Mouse (Mus musculus) cerebellum, adult 18-20 months (tissue): ENCODE results near the gene Olfr48.

Source experiments
- DNase-seq, 2 experiments: peaks; one replicate each; pipeline ENCODE4 v3.0.0; 2021

The Olfr48 gene

GRCm38 (mm10) chr2:89848105-89848504, at the start of gene Olfr48:
Gene Olfr48, minus strand, starts transcription at chr2:89848205.
- DNase-seq, result no peak

GRCm38 (mm10) chr2:89878137-89878536, 30.1 kb upstream of the Olfr48 start, which contains the start of gene Olfr1257:
Gene Olfr1257, plus strand, starts transcription at chr2:89878437.
- no peak for DNase-seq

GRCm38 (mm10) chr2:89849230-89849629, 1.2 kb upstream of the Olfr48 start:
- DNase-seq, result no peak

- DNase-seq, result no peak
Measured at GRCm38 (mm10) chr2:89841455-89841854, 6.5 kb downstream of the Olfr48 start, which contains the start of gene Olfr1256. Gene Olfr1256, minus strand, starts transcription at chr2:89841555.

GRCm38 (mm10) chr2:89820216-89820615, 27.8 kb downstream of the Olfr48 start:
- no peak for DNase-seq

- no peak for DNase-seq
Measured at GRCm38 (mm10) chr2:89811751-89812150, 36.3 kb downstream of the Olfr48 start, which contains the start of gene Olfr1255. Gene Olfr1255, plus strand, starts transcription at chr2:89812051.

- no peak for DNase-seq
Measured at GRCm38 (mm10) chr2:89810751-89811150, 37.3 kb downstream of the Olfr48 start.

- DNase-seq, result no peak
Measured at GRCm38 (mm10) chr2:89799583-89799982, 48.4 kb downstream of the Olfr48 start.

- no peak for DNase-seq
Measured at GRCm38 (mm10) chr2:89793519-89793918, 54.5 kb downstream of the Olfr48 start, which contains the start of gene Olfr1254. Gene Olfr1254, minus strand, starts transcription at chr2:89793619.
